Mouse (Mus musculus) C2C12 (cell line): ENCODE data around the gene Kctd2.

Experiments used
- CTCF ChIP-seq: IDR thresholded peaks from one replicate; pipeline ENCODE4 v1.5.1; 2011; ENCODE audit not compliant: control insufficient read depth, insufficient read depth, insufficient read length
- MAX ChIP-seq: IDR thresholded peaks from one replicate; pipeline ENCODE4 v1.6.1; 2011; ENCODE audit warnings: mild to moderate bottlenecking, control low read depth
- MYOD1 ChIP-seq: IDR thresholded peaks from one replicate; pipeline ENCODE4 v1.6.1; 2011; ENCODE audit warnings: low read depth; ENCODE audit not compliant: control insufficient read depth, insufficient read length
- USF1 ChIP-seq: IDR thresholded peaks from one replicate; pipeline ENCODE4 v1.6.1; 2011; ENCODE audit warnings: low read depth, mild to moderate bottlenecking, control low read depth, moderate library complexity

DNA sequence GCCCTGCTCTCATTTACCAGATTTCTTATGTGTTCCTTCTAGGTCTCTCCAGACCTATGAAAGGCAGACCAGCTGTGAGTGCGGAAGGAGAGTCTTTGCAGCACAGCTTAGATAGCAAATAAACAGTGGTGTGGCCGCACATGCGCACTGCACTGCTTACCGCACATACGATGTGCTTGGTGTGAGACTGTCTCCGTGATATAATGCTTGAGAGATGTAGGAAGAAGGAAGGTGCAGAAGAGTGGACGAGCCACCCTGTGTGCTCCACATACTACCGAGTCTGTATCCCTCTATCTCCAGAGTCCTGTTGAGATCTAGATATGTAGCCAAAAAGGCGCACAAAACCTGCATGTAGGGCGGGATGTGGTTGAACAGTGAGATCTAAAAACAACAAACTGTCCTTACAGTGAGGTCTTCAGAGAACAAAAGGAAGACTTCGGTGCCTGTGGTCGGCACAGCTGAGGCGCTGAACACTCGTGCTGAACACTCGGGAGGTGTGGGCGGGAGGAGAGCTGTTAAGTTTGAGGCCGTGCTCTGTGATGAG is 13.0 kb upstream of the Kctd2 start:
- no peak for TF ChIP-seq CTCF
- no peak for TF ChIP-seq USF1
- TF ChIP-seq MYOD1: no peak
- no peak for TF ChIP-seq MAX
